Mouse (Mus musculus) embryonic fibroblast, embryonic 13.5 days (primary cell): ENCODE measurements around the gene Sgsm2. TPM values are rescaled to one million over a fixed set of nuclear protein-coding genes. Genes with fewer than 3 reads are reported as not detected.

Source experiments
- H3K27ac ChIP-seq: 2 replicates; pipeline ENCODE4 v1.5.1; 2012; ENCODE audit warnings: low read length, control low read depth, inconsistent platforms; ENCODE audit not compliant: insufficient read depth
- H3K4me1 ChIP-seq: 2 replicates; pipeline ENCODE4 v1.6.1; 2011; ENCODE audit warnings: low read length; ENCODE audit not compliant: control insufficient read depth, insufficient read depth
- H3K4me3 ChIP-seq: 2 replicates; pipeline ENCODE4 v1.5.1; 2011; ENCODE audit warnings: mild to moderate bottlenecking, control low read depth, low read length; ENCODE audit not compliant: insufficient read depth
- CTCF ChIP-seq: IDR thresholded peaks from 2 replicates; pipeline ENCODE4 v1.5.1; 2011; ENCODE audit warnings: mild to moderate bottlenecking, control low read depth, low read length, moderate library complexity, borderline replicate concordance; ENCODE audit not compliant: insufficient read depth
- POLR2A ChIP-seq: IDR thresholded peaks from 2 replicates; pipeline ENCODE4 v1.6.1; 2011; ENCODE audit warnings: low read depth, mild to moderate bottlenecking, control low read depth, low read length, moderate library complexity
- polyA plus RNA-seq: library from polyadenylated mRNA; stranded (reverse); fragments of >200 nt; gene quantifications from 2 replicates; pipeline ENCODE4 v1.2.4, GENCODE M21; 2011; ENCODE audit warnings: low read depth; ENCODE audit not compliant: missing spikeins, insufficient read length

Sgsm2 gene
- polyA plus RNA-seq, 1 experiment = 11.4 TPM

DNA sequence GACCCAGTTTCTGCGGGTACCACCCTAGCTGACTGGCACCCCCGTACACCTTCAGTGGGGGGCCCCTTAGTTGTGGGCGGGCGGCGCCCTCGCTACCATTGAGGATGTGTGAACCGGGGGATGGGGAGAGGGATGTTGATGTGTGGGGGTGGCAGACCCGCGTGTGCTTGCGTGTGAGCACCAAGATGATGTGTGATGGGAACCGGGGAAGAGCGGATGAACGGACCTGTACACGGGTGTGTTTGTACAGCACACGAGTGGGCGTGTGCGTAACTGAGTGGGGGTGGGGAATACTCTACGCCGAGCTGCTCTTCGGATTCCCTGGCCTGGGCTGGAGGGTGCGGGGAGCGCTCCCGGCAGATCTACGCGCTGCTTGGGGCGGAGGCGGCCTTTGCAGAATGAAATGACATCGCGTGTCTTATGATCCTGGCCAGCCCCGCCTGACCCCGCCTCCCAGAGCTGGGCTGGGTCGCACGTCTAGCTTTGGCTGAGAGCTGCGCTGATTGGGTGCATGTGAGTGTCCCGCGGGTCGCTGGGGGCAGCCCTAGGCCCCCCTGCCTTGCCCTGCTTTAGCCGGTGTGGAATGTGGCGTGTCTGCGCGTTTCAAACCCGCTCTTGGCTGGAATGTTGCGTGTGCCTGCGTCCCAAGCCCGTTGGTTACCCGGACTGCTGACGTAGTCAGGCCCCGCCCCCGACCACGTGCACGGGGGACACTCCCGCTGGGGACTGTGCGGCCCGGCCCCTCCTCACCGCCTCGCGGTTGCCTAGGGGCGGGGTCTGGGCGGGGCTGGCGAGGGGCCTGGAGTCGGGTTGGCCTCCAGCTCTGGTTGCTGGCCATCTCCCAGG, 65.0 kb downstream of the Sgsm2 start:
- H3K4me3 ChIP-seq = peak overlapping the region; percentile 85
- no peak for TF ChIP-seq CTCF
- TF ChIP-seq POLR2A = peak; percentile 89
- peak overlapping the region; percentile 95 for H3K27ac ChIP-seq
- peaks cover 6% of the 10 kb centered on the region for H3K4me1 ChIP-seq

DNA sequence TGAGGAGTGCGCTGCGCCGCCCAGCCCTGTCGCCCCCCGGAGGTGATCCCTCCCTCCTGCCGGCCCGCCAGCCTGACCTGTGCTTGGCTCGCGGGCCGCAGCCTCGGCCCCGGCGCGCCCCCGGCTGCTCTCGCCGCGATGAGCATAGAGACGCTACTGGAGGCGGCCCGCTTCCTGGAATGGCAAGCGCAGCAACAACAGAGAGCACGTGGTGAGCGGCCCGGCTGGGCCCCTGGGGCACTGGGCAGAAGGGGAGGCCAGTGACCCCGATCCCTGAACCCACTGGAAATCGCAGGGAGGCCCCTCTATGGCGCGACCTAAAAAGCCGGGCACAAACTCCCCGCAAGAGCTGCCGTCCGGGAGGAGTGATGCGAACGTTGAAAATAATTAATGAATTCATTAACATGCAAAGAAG, 65.7 kb downstream of the Sgsm2 start:
- H3K27ac ChIP-seq = peak overlapping the region; percentile 60
- peaks cover 6% of the 10 kb centered on the region for H3K4me1 ChIP-seq
- TF ChIP-seq POLR2A = no peak
- TF ChIP-seq CTCF = no peak
- H3K4me3 ChIP-seq = peak overlapping the region; percentile 85

DNA sequence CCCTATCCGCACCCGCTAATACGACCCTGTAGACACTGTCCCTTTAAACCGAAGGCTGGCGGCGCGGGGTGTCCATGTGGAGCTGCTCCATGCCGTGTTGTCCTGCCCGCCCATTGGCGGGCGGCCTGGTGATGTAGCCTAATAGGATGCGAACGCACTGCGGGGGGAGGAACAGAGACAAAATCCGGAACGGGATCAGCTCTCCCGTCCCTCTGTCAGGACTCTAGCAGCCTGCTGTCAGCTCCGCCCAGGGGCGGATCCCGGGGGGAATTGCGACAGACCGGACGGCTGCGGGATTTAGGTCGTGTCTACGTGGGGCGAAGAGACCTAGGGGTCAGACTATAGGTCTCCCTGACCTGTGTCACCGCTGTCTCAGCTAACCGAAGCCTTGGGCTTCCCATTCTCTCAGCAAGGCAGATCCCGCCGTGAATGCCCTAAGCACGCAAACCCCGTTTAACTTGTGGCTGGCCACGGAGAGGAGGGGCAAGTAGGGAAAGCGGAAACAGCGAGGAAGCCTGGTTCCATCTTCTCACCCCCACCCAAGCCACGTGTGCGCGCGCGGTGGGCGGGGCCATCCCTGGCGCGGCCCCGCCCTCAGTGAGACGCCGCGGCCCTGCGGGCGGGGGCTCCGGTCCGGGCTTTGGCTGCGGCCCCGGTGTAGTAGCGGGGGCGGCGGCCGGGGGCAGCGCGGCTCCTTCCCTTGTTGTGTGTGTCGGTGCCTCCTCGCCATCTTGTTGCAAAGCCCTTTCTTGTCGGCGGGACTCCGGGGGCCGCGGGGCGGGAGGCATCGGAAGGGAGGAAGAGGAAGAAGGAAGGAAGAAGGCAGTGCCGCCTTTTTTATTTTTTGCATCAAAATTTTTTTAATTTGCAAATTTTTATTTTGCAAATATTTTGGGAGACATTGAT, 66.4 kb downstream of the Sgsm2 start, which contains the start of gene Mnt:
Gene Mnt (plus strand): TSS at position 665 of the 906 bp plus-strand sequence.
- peak within 1 kb of the TSS; percentile 85 for H3K4me3 ChIP-seq
- H3K27ac ChIP-seq = peak within 1 kb of the TSS; percentile 97
- TF ChIP-seq POLR2A (peak; percentile 63), CTCF (no peak)
- H3K4me1 ChIP-seq = peaks cover 10% of the 10 kb centered on the region

DNA sequence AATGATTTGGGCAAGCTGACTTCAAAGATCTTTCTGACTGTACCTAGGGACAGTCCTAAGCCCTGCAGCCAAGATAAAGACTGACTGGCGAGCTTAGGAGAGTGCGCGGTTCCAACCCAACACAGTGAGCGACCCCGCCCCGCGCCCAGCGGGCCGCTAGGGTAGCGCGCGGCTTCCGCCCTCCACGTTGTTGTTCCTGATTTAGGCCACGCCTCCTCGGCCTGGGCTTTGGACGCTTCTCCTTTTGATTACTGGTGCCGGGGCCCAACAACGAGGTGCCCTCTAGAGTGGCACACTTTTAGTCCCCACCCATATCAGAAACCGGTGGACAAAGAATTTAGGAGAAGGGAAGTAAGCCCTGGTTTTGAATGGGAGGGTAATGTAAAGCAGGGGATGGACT, 67.0 kb downstream of the Sgsm2 start:
- H3K27ac ChIP-seq = peak overlapping the region; percentile 93
- no peak for TF ChIP-seq CTCF
- TF ChIP-seq POLR2A = peak; percentile 46; the same call in 1 of the 2 replicates
- H3K4me3 ChIP-seq = peak overlapping the region; percentile 37
- peaks cover 10% of the 10 kb centered on the region for H3K4me1 ChIP-seq

DNA sequence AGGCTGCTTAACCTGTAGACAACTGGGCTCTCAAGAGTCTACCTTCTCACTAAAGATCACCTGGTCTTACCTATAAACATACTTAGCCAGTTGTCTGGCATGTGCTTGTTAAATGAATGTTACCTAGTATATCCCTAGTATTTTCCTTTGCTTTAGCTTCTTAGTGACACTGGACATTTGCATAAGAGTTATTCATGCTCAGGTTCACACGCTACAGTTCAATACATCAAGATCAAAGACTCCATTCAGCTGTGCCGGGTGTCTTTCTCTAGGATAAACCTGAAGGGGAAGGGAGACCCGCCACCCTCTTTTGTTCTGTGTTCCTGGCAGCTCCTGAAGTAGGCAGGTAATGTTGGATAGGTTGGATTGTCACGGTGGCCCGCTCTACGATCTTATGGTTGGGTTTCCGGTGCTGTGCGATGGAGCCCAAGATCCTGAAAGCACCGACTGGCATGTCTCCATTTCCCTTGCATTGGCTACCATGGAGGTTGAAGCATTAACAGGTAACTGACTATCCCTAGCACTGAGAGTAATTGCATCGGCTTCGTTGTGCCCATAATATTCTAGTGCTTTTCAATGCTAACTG, 67.8 kb downstream of the Sgsm2 start:
- no peak for TF ChIP-seq POLR2A
- TF ChIP-seq CTCF = no peak
- Histone ChIP-seq H3K27ac (peak overlapping the region; percentile 93), H3K4me1 (peaks cover 10% of the 10 kb centered on the region), H3K4me3 (peak overlapping the region; percentile 37; the same call in 1 of the 2 replicates)

DNA sequence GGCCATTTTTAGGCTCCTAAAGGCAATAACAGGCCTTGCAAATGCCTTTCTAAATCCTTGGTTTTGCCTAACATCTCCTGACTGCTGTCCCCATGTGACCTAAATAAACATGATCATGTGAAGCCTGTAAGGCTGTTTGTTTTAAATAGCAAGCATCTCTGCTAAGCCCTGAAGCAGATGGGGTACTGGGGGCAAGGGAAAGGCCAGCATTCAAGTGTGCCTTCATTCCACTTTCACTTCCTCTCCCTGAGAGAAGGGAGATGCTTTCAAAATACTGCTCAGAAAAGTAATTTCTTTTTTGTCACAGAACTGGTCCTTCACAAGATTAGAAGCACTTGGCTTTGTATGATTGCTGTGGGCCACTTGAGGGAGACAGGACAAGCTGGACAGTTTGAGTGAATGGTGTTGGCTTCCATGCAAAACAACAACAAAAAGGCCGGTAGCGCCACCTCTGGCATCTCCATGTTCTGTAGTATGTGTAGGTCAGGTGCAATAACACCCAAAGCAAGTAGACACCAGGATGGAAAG, 68.4 kb downstream of the Sgsm2 start:
- Histone ChIP-seq H3K4me3 (no peak overlapping the region), H3K4me1 (peaks cover 10% of the 10 kb centered on the region), H3K27ac (no peak overlapping the region)
- no peak for TF ChIP-seq CTCF
- TF ChIP-seq POLR2A = no peak

DNA sequence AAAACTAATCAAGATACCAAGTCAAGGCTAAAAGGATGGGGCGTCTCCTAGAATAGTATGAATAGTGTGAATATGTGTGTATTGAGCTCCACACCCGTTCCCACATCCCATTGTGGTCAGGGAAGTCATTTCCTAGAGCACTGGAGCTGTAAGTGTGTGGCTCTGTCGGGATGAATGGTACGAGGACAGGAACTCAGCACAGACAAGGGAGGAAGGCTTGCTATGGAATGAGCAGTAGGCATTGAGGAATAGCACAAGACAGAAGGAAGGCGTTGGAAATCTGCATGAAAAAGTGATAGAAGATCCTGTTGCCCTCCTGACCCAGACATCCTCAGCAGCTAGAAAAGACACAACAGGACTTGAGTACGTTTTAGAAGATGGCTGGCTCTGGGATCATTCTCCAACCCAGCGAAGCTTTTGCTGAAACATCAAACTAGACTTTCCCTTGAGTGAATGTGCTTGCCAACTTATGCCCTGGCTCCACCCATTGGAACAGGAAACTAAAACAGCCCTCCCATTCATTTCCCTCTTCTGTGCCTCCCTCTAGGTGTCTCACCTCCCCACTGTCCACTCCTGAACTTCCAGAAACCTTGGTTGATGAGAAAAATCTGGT, 69.0 kb downstream of the Sgsm2 start:
- H3K4me1 ChIP-seq = peaks cover 8% of the 10 kb centered on the region
- no peak overlapping the region for H3K4me3 ChIP-seq
- no peak for TF ChIP-seq POLR2A
- no peak for TF ChIP-seq CTCF
- no peak overlapping the region for H3K27ac ChIP-seq

DNA sequence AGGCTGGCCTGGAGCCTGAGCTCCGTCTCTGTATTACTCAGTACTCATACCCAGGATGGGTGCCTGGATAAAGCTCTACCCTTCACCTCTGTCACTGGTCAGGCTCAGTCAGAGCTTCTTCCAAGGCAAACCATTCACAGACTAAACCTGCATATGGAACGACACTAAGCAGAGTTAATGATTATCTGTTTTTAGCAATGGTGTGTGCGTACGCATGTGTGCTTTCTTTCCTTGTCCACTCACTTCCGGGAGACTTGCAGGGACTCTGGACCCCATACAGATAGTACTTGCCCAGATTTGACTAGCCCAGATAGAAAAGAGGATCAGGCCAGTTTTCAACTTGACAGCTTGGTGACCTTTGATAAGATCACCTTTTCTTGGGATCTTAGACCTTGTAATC, 70.2 kb downstream of the Sgsm2 start:
- TF ChIP-seq CTCF = no peak
- TF ChIP-seq POLR2A = no peak
- Histone ChIP-seq H3K27ac (no peak overlapping the region), H3K4me3 (no peak overlapping the region), H3K4me1 (peaks cover 8% of the 10 kb centered on the region)

DNA sequence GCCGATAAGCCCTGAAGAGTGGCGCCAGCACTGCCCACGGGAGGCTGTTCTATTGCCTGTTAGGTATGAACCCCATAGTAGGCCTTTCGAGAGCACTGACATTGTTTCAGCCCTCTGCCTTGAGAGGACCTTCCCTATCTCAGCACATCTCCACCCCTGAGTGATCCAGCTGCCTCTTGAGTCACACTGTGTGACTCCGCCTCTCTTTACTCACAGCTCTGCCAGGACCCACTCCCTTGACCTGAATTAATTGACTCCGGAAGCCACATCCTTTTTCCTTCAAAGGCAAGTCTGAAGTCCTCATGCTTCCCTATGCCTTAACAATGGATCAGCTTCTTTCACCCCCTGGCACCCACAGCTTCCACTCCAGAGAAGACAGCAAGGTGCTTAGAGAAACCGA, 70.7 kb downstream of the Sgsm2 start:
- Histone ChIP-seq H3K27ac (no peak overlapping the region), H3K4me1 (peaks cover 8% of the 10 kb centered on the region), H3K4me3 (no peak overlapping the region)
- TF ChIP-seq CTCF (no peak), POLR2A (no peak)
